Mouse (Mus musculus) hindbrain, embryonic 14.5 days (tissue): ENCODE measurements around the gene Mgea5. TPM values are rescaled to one million over a fixed set of nuclear protein-coding genes. Genes with fewer than 3 reads are reported as not detected.

Experiments used
- ATAC-seq: fragments of 200-750 bp; cut with Nextera tagmentation; 2 replicates; pipeline ENCODE4 v1.8.0; 2017; ENCODE audit warnings: moderate number of reproducible peaks, mild to moderate bottlenecking, moderate TSS enrichment, moderate library complexity; ENCODE audit not compliant: low FRiP score
- DNase-seq: peaks from one replicate; pipeline ENCODE4 v3.0.0-alpha.2; 2015; ENCODE audit warnings: low spot score
- H3K27ac ChIP-seq: fragments of 300-500 bp; sonication (generic); 2 replicates; pipeline ENCODE4 v1.5.1; 2014; ENCODE audit warnings: mild to moderate bottlenecking, moderate library complexity
- H3K27me3 ChIP-seq: fragments of 300-500 bp; sonication (generic); 2 replicates; pipeline ENCODE4 v1.6.1; 2014; ENCODE audit warnings: mild to moderate bottlenecking, low read length, mixed read lengths; ENCODE audit not compliant: control insufficient read depth, insufficient read depth
- H3K36me3 ChIP-seq: fragments of 300-500 bp; sonication (generic); replicated peaks from 2 replicates; pipeline ENCODE4 v1.6.1; 2014; ENCODE audit not compliant: control insufficient read depth, insufficient read depth
- H3K4me1 ChIP-seq: fragments of 300-500 bp; sonication (generic); replicated peaks from 2 replicates; pipeline ENCODE4 v1.6.1; 2014; ENCODE audit warnings: antibody characterized with exemption, low read length, mixed read lengths; ENCODE audit not compliant: control insufficient read depth, insufficient read depth
- H3K4me2 ChIP-seq: fragments of 300-500 bp; sonication (generic); replicated peaks from 2 replicates; pipeline ENCODE4 v1.6.1; 2014; ENCODE audit warnings: mild to moderate bottlenecking, moderate library complexity
- H3K4me3 ChIP-seq: fragments of 300-500 bp; sonication (generic); replicated peaks from 2 replicates; pipeline ENCODE4 v1.5.1; 2014; ENCODE audit warnings: mild to moderate bottlenecking, low read length
- H3K9ac ChIP-seq: fragments of 300-500 bp; sonication (generic); 2 replicates; pipeline ENCODE4 v1.6.1; 2014
- H3K9me3 ChIP-seq: fragments of 300-500 bp; sonication (generic); 2 replicates; pipeline ENCODE4 v1.6.1; 2016; ENCODE audit warnings: low read length; ENCODE audit not compliant: control insufficient read depth
- WGBS: fragments of 180-500 bp; shearing (Covaris S2); extraction: QIAGEN DNeasy Blood & Tissue Kit; methylation state at CpG from one replicate; pipeline ENCODE4 v1.1.7; 2014; 5-methylcytosine and 5-hydroxymethylcytosine counted together
- polyA plus RNA-seq: library from polyadenylated mRNA; unstranded; fragments of >200 nt; fragmentation: Nextera tagmentation; extraction: Ambion mirVana; gene quantifications from 2 replicates; pipeline ENCODE4 v1.2.1, GENCODE M21; 2014

The Mgea5 gene
- polyA plus RNA-seq, 1 experiment from 2014 or later = 95.4 TPM

- no peak overlapping the region for H3K27ac ChIP-seq
- H3K4me2 ChIP-seq = no peak overlapping the region
- DNase-seq (no peak), ATAC-seq (no peak)
- no peaks in the 10 kb centered on the region for H3K27me3 ChIP-seq
- WGBS = 40% methylated on average over 3 of the region's 4 CpGs
- no peaks in the 10 kb centered on the region for H3K9me3 ChIP-seq
- H3K9ac ChIP-seq = no peak overlapping the region
- no peaks in the 10 kb centered on the region for H3K4me1 ChIP-seq
- no peaks in the 10 kb centered on the region for H3K36me3 ChIP-seq
- no peak overlapping the region for H3K4me3 ChIP-seq
Measured at GRCm38 (mm10) chr19:45803408-45803807, 19.8 kb upstream of the Mgea5 start.

- no peak overlapping the region for H3K27ac ChIP-seq
- DNase-seq (no peak), ATAC-seq (no peak)
- 73% methylated on average over 4 of the region's 4 CpGs for WGBS
- H3K9me3 ChIP-seq = no peaks in the 10 kb centered on the region
- H3K4me1 ChIP-seq = no peaks in the 10 kb centered on the region
- no peak overlapping the region for H3K9ac ChIP-seq
- H3K4me3 ChIP-seq = no peak overlapping the region
- no peaks in the 10 kb centered on the region for H3K27me3 ChIP-seq
- no peaks in the 10 kb centered on the region for H3K36me3 ChIP-seq
- H3K4me2 ChIP-seq = no peak overlapping the region
Measured at GRCm38 (mm10) chr19:45802702-45803101, 19.1 kb upstream of the Mgea5 start.

GRCm38 (mm10) chr19:45796879-45797278 is 13.2 kb upstream of the Mgea5 start:
- ATAC-seq = no peak
- 77% methylated on average over 15 of the region's 15 CpGs for WGBS
- H3K27ac ChIP-seq = no peak overlapping the region

GRCm38 (mm10) chr19:45796061-45796556 is 12.5 kb upstream of the Mgea5 start:
- WGBS = 13% methylated on average over 15 of the region's 15 CpGs
- no peaks in the 10 kb centered on the region for H3K36me3 ChIP-seq
- H3K9ac ChIP-seq = no peak overlapping the region
- ATAC-seq (no peak), DNase-seq (no peak)
- no peak overlapping the region for H3K4me3 ChIP-seq
- no peak overlapping the region for H3K27ac ChIP-seq
- 0 out of 2 replicates have a peak, but pooled peaks cover 3% of the 10 kb centered on the region for H3K4me1 ChIP-seq
- H3K4me2 ChIP-seq = peak overlapping the region; percentile 19; the same call in 1 of the 2 replicates
- H3K9me3 ChIP-seq = no peaks in the 10 kb centered on the region
- H3K27me3 ChIP-seq = no peaks in the 10 kb centered on the region

More at GRCm38 (mm10) chr19:45796879-45797278, 13.2 kb upstream of the Mgea5 start:
- Histone ChIP-seq H3K4me2 (no peak overlapping the region), H3K4me1 (0 out of 2 replicates have a peak, but pooled peaks cover 3% of the 10 kb centered on the region), H3K4me3 (no peak overlapping the region), H3K27me3 (no peaks in the 10 kb centered on the region), H3K36me3 (no peaks in the 10 kb centered on the region), H3K9me3 (no peaks in the 10 kb centered on the region), H3K9ac (no peak overlapping the region)
- DNase-seq = no peak

DNA sequence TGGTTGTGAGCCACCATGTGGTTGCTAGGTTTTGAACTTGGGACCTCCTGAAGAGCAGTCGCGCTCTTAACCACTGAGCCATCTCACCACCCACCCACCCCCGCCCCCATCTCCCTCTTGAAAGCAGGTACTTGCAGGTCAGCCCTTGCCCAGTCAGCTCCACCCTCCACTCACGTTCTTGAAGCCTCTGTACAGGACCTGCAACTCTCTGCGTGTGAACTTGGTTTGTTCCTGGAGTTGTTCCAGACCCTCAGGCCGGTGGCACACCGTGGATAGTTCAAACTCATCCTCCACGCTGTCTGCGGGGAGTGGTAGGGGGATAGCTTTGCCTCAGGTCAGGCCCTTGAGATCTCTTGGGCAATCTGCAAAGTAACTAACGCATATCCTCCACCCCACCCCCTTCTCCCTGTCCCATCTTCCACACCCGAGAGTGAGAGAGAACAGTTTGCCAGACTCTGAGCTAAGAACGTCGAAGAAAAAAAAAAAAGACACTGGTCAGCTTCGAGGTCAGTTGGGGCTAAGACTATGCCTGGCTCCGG is 11.8 kb upstream of the Mgea5 start:
- Histone ChIP-seq H3K36me3 (no peaks in the 10 kb centered on the region), H3K4me1 (0 out of 2 replicates have a peak, but pooled peaks cover 3% of the 10 kb centered on the region), H3K9ac (no peak overlapping the region), H3K27ac (no peak overlapping the region), H3K9me3 (no peaks in the 10 kb centered on the region), H3K4me2 (peak overlapping the region; percentile 19; the same call in 1 of the 2 replicates), H3K27me3 (no peaks in the 10 kb centered on the region), H3K4me3 (no peak overlapping the region)
- DNase-seq = no peak
- no peak for ATAC-seq
- WGBS = 32% methylated on average over 15 of the region's 15 CpGs

DNA sequence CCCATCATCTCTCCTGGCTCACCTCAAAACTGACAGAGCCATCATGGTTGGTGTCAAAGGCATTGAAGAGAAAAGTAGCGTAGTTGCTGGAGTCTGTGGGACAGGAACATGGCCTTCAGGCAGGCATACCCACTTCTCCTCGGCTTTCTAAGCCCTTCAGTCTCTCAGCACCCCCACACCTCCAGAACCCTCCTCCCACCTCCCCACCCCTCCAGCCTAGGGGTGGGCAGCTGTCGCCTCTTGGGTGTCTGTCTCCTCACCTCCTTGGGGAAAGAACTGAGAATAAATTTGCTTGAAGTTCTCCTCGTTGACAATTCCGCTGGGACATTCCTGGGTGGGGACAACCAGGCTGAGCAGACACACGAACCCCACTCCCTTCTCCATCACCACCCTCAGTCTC is 11.1 kb upstream of the Mgea5 start:
- 87% methylated on average over 6 of the region's 6 CpGs for WGBS
- no peak overlapping the region for H3K4me3 ChIP-seq
- ATAC-seq = no peak

GRCm38 (mm10) chr19:45792404-45792803 is 8.8 kb upstream of the Mgea5 start:
- no peak overlapping the region for H3K4me2 ChIP-seq
- H3K27ac ChIP-seq = no peak overlapping the region
- H3K4me1 ChIP-seq = 0 out of 2 replicates have a peak, but pooled peaks cover 3% of the 10 kb centered on the region
- no peaks in the 10 kb centered on the region for H3K9me3 ChIP-seq
- ATAC-seq (no peak), DNase-seq (no peak)
- H3K9ac ChIP-seq = no peak overlapping the region
- no peaks in the 10 kb centered on the region for H3K36me3 ChIP-seq
- no peak overlapping the region for H3K4me3 ChIP-seq
- WGBS = 82% methylated on average over 6 of the region's 6 CpGs
- H3K27me3 ChIP-seq = no peaks in the 10 kb centered on the region

More for the DNA sequence above, 11.1 kb upstream of the Mgea5 start:
- H3K9ac ChIP-seq = no peak overlapping the region
- H3K27me3 ChIP-seq = no peaks in the 10 kb centered on the region
- DNase-seq = no peak
- no peaks in the 10 kb centered on the region for H3K9me3 ChIP-seq
- H3K4me2 ChIP-seq = no peak overlapping the region
- H3K4me1 ChIP-seq = 0 out of 2 replicates have a peak, but pooled peaks cover 3% of the 10 kb centered on the region
- no peak overlapping the region for H3K27ac ChIP-seq
- H3K36me3 ChIP-seq = no peaks in the 10 kb centered on the region

GRCm38 (mm10) chr19:45789888-45790874 is 6.5 kb upstream of the Mgea5 start:
- Histone ChIP-seq H3K4me1 (0 out of 2 replicates have a peak, but pooled peaks cover 3% of the 10 kb centered on the region), H3K4me3 (no peak overlapping the region), H3K9ac (no peak overlapping the region), H3K36me3 (no peaks in the 10 kb centered on the region), H3K9me3 (no peaks in the 10 kb centered on the region), H3K27ac (no peak overlapping the region), H3K4me2 (no peak overlapping the region), H3K27me3 (no peaks in the 10 kb centered on the region)
- ATAC-seq (no peak), DNase-seq (no peak)
- 80% methylated on average over 13 of the region's 13 CpGs for WGBS

DNA sequence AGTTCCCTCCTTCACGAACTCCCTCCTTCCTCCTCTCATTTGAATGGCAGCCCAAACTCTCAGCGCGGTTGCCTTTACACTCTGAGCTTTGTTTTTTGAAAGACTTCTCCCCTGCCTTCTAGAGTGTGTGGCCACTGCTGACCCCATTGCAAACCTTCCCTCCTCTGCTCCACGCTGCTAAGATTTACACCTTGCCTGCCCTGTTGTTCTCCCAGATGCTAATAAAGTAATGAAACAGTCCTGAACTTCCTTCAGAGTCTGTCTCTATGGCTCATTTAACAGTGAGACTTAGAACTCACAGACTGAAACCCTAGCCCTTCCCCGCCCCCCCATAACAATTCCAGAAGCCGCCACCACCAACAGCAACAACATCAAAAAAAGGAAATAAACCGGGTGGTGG is 5.7 kb upstream of the Mgea5 start:
- Histone ChIP-seq H3K4me1 (0 out of 2 replicates have a peak, but pooled peaks cover 3% of the 10 kb centered on the region), H3K4me2 (no peak overlapping the region), H3K4me3 (no peak overlapping the region), H3K9ac (no peak overlapping the region), H3K27me3 (no peaks in the 10 kb centered on the region), H3K27ac (no peak overlapping the region), H3K36me3 (no peaks in the 10 kb centered on the region), H3K9me3 (no peaks in the 10 kb centered on the region)
- 85% methylated on average over 7 of the region's 7 CpGs for WGBS
- ATAC-seq (no peak), DNase-seq (no peak)
